Mouse (Mus musculus) 3T3-L1 (cell line): ENCODE data around the gene Tcf3.

Experiments used
- DNase-seq: peaks from one replicate; pipeline ENCODE4 v3.0.0-alpha.2; 2015; ENCODE audit warnings: low read depth, low spot score

Gene Tcf3

GRCm38 (mm10) chr10:80433513-80434232 is at the start of gene Tcf3:
TSS of gene Tcf3 (minus strand) at chr10:80433647.
- DNase-seq: peak; percentile 99

GRCm38 (mm10) chr10:80481002-80481401 is 47.6 kb upstream of the Tcf3 start:
- DNase-seq: no peak

- DNase-seq: no peak
These were observed 45.1 kb upstream of the Tcf3 start for GRCm38 (mm10) chr10:80478531-80478930.

DNA sequence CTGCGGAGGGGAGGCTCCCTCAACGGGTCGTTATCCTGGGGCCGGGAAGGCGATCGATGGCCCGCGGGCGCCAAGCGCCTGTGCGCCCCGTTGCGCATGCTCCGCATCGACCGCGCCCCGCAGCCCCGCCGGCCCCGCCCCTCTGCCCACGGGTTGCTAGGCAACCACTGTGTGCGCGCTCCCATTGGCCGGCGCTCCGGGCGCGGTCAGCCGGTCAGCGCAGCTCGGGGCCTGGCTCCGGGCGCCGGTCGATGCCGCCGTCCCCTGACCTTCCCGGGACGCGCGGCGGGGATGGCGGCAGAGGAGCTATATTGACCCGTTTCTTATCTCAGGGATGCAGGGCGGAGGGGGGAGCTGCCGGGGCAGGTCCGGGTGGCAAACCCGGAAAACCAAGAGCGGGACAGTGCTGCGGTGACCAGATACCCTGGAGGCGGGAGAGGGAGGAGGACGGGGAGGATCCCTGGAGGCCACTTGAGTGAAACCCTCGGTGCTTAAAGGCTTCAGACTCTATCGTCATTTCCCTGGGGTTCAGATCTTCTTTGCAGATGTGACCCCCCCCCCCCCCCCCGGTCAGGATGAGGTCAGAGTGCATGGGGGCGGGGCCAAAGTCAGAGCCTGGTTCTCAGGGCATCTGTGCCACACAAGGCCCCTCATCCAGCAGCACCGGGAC is 42.0 kb upstream of the Tcf3 start:
- peak; percentile 78 for DNase-seq

DNA sequence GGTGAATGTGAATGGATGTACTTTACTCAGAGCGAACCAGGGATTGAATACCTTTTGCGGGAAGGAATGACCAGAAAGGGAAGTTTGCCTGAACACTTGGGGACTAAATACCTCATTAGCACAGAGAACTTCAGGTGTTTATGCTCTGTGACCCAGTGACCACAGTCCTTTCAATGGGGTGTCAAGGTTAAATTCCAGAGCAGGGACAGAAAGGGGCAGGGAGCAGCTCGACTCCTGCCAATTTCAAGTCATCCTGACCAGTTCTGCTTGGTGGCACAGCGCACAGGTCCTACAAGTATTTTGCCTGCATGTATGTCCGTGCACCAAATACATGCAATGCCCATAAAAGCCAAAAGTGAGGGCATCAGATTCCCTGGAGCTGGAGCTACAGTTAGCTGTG is 31.6 kb upstream of the Tcf3 start:
- DNase-seq: no peak

DNA sequence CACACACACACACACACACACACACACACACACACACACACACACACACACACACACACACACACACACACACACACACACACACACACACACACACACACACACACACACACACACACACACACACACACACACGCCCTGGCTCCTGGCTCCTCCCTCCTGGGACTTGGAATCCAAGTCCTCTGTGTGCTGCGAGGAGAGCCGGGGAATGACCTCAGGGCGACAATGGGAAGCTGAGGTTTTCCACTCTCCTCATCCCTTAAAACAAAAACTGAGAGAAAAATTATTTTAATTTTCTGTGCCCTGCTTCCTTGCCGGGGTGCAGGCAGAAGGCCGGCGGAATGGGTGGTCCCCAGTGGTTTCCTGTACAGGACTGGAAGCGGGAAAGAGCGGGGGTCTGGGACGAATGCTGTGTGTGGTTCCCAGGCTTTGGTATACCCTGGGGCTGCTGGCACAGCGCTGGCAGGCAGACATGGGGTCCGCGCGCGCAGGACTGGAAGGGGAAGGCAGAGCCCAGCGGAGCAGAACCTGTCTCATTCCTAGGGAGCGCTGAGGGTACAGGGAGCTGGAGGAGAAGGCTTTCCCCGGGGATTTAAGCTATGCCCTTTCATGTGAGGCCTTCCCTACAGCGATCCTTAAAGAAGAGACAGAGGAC is 31.1 kb upstream of the Tcf3 start:
- DNase-seq: no peak

- DNase-seq: peak; percentile 71
These were observed 27.9 kb upstream of the Tcf3 start for GRCm38 (mm10) chr10:80461346-80461745.

DNA sequence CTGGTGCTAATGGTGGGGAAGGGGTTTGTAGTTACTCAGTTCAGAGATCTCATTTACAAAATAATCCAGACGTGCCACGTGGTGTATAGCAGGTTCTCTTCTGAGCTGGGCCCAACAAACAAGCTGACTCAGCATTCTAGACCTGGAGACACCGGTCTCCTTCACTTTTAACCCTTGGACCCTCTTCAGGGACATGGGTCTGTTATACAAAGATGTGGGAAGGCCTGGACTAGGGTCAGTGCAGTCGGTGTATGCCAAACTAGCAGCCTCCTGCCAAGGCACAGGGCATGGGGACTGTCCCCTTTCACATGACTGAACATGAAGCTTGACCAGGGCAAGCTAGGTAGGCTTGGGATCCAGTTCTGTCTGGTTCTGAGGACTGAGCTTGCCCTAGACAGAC is 26.9 kb upstream of the Tcf3 start:
- DNase-seq: no peak

DNA sequence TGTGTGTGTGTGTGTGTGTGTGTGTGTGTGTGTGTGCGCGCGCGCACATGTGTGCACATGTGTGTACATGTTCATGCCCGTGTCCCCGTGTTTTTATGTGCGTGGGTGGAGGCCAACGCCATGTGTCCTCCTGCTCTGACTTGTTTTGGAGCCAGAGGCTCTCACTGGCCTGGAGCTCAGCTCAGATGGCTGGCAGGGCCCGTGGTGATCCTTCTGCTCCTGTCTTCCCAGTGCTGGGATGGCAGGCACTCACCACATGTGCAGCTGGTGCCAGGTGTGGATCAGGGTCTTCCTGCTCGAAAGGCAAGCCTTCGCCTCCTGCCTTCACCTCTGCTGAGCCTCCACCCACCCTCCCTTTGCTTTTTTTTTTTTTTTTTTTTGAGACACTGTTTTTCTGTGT is 26.2 kb upstream of the Tcf3 start:
- DNase-seq: no peak

- no peak for DNase-seq
These were observed 25.8 kb upstream of the Tcf3 start for GRCm38 (mm10) chr10:80459236-80459635.

DNA sequence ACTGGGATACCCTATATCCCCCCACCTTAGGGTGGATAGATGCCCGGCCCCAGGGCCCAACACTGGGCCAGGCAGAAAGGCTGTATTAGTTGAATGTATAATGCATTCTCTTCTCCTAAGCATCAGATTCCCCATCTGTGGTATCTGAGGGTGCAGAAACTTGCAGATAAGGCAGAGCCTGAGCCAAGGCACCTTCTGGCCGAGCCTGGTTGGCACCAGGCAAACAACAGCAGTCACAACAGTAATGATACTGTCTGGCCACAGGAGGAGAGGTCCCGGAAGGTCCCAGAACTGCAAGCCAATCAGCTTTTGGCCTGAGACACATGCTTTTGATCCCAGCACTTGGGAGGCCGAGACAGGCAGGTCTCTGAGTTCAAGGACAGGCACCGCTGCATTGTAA is 22.2 kb upstream of the Tcf3 start:
- DNase-seq: no peak

DNA sequence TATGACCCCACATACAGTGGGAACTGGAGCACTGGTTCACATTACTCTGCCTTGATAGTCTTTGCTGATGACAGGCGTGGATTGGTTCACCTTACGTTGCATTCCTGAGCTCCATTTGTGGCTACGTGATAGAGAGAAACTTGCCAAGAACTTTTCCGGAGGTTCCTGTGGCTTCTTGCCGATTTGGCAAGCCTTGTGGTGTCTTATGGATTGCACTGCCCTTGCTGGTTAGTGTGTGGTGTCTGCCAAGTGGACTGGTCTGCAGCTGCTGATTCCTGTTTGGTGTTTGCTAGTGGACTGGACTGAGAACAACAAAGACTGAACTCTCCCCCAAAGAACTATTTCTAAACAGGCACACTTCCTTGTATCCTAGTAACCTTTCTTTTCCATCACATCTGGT is 21.3 kb upstream of the Tcf3 start:
- DNase-seq: peak; percentile 56

GRCm38 (mm10) chr10:80453601-80454000 is 20.2 kb upstream of the Tcf3 start:
- DNase-seq: no peak

DNA sequence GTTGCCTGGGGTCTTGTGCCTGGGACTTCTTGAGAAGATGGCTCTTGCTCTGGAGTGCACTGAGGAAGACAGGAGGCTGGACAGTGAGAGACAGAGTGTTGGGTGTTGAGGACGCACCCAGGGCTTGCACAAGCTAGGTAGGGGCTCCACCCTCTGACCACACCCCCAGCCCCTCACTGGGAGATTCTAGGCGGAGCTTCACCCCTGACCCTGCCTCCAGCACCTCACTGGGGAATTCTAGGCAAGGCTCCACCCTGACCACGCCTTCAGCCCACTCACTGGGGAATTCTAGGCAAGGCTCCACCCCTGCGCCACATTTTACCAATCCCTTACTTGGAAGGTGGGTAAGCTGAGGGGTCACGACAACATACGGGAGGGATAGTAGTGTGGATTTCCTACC is 17.2 kb upstream of the Tcf3 start:
- no peak for DNase-seq

- peak; percentile 79 for DNase-seq
These were observed 12.6 kb upstream of the Tcf3 start for GRCm38 (mm10) chr10:80445898-80446601.

DNA sequence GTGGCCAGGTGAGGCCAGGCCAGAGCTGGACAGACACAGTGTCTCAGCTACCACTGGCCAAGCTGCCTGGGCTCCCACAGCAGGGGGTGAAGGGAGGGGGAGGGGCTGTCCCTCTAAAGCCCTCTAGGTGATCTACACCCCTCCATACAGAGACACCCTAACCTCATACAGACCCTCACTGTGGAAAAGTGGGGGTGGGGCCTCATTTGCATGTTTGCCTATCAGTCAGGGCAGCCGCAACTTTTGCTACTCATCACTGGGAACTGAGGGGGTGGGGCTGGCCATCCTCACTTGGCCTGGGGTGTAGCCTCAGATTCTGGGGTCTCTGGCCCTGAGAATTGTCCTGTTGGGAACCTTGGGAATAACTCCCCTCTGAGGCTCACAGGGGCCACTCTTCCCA is 11.6 kb upstream of the Tcf3 start:
- no peak for DNase-seq

- no peak for DNase-seq
These were observed 11.0 kb upstream of the Tcf3 start for GRCm38 (mm10) chr10:80444339-80445045.

DNA sequence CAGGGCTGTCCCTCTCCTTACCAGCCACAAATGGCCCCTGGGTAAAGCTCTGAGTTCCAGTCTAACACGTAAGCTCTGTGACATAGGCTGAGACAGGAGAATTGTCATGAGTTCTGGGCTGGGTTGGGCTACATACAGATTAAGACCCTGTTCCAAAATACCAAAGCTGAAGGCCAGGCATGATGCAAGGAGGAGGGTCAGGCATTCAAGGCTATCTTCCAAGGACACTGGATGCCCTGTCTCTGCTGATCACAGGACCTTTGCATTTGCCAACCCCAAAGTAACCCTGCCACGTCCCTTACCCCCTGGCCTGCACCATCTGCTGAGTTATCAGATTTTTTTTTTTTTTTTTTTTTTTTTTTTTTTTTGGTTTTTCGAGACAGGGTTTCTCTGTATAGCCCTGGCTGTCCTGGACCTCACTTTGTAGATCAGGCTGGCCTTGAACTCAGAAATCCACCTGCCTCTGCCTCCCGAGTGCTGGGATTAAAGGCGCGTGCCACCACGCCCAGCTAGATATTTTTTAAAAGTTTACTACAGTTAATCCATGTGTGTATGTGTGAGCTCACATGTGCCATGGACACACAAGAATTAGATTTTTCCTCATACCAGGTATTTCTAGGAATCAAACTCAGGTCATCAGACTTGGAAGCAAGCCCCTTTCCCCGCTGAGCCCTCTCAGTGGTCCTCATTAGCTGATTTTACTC is 10.3 kb upstream of the Tcf3 start:
- no peak for DNase-seq

GRCm38 (mm10) chr10:80442989-80443388 is 9.5 kb upstream of the Tcf3 start:
- DNase-seq: no peak

DNA sequence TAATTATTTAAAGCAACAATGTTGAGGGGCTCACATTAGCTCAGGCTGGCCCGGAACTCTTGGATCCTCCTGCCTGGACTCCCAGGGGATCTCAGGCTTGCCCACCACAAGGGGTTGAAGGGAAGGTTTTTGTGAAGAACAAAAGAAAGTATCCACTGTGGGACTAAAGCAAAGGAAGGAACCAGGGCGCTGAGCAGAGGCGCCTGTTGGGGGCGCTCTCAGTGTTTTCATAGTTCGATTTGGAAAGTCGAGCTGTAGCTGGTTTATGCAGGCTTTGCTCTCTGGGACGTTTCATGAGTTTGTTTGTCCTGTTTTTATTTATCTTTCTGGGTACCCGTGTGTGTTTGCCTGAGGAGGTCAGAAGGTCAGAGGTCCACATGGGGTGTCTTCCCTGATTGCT is 8.2 kb upstream of the Tcf3 start:
- DNase-seq: no peak

GRCm38 (mm10) chr10:80440031-80440430 is 6.6 kb upstream of the Tcf3 start:
- no peak for DNase-seq
